Mouse (Mus musculus) heart, adult 9 months (tissue): ENCODE measurements around the gene Sstr5.

ENCODE experiments used
- DNase-seq, 2 experiments: peaks; one replicate each; pipeline ENCODE4 v3.0.0; 2022; ENCODE audit warnings: low spot score in 2 of 2

The Sstr5 gene

DNA sequence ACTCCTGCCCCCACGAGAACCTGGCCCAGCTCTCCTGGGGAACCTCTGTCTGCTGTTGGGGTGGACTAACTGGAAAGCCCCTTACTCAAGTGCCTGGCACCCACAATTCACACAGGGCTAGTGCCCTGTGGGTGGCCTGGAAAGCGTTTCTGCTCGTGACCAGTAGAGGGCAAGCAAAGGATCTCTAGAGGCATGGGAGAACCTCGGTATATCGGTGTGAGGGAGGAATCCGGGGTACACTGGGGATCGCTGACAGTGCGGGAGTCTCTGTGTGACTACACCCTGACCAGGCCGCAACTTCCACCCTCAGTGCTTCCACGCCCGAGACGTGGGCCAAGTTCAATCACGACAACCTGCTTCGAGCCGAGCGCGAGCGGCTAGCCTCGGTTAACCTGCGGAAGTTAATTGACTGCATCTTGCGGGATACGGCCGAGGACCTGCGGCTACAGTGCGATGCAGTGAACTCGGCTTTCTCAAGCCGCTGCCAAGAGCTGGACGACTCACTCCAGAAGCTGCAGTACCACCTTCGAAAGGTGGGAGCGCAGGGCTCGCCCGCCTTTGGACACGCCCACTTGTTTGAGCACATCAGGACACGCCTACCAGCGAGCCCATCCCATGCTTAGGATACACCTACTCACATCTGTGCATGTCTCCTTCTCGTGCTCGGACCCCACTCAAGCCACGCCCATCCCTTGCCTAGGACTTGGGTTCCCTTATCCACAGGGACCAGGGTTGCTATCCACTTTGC, 22.6 kb downstream of the Sstr5 start:
- no peak for DNase-seq

DNA sequence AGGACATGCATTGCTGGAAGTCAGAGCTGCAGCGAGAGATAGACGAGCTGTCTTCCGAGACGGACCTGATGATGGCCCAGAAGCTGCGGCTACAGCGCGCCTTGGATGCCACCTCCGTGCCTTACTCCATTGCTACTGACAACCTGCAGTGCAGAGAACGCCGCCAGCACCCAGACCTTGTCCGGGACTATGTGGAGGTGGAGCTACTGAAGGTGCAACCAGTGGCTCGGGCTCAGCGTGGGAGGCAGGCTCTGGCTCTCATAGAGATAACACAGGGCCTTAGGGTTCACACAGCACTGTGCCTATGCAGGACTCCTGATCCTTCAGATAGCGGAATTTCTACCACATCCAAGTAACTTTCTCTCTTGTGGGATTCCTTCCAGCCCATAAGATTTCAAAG, 25.0 kb downstream of the Sstr5 start:
- DNase-seq = no peak

DNA sequence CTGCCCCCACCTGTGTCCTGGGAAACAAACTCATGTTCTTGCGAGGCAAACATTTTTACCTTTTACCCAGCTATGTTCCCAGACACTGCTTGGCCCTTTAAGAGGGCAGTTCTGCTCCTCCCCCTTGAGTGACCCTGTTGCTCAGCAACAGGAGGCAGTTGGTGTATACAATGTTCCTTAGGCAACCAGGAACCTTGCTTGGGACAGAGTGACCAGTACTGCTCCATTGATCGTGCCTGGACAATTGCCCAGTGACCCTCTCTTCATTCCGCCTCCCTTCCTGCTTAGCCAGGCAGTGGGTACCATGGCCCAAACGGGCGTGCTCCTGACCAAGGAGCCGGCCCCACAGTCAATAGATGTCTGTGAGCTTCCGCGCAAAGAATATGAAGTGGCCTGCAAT, 25.7 kb downstream of the Sstr5 start:
- DNase-seq = no peak

DNA sequence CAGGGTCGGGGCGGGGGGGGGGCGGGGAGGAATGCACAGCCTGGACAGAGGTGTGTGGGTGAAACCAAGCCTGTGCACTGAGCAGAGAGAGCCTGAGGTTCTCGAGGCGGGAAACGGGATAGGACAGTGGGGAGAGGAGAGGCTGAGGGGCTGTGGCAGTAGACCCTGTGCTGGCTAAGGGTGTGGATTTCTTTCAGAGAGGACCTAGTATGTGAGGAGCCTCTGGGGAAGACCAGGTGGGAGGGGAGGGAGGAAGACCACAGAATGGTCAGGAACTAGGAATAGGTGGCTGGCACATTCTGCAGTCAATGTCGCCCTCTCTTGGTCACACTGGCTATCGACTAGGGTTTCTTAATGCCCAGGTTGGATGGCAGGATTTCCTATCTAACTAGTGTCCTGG, 27.3 kb downstream of the Sstr5 start:
- DNase-seq = peak in 1 of 2 experiments; percentile 43

DNA sequence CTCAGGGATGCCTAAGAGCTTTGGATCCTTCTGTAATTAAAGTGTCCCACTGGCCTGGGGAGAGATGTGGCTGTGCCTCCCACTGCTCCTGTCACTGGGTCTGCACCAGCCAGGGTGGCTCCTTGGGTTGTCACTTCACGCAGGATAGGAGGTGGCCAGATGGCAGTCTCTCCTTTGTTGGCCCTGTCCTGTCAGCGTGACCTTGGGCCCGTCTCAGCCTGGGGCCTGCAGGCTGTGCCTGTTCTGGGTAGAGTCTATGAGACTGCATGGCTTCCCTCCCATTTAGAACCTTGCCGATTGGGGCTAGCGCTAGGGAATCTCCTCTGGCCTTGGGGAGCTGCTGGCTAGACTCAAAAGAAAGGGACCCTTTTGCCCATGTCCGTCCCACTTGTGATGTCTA, 28.8 kb downstream of the Sstr5 start:
- DNase-seq = no peak

DNA sequence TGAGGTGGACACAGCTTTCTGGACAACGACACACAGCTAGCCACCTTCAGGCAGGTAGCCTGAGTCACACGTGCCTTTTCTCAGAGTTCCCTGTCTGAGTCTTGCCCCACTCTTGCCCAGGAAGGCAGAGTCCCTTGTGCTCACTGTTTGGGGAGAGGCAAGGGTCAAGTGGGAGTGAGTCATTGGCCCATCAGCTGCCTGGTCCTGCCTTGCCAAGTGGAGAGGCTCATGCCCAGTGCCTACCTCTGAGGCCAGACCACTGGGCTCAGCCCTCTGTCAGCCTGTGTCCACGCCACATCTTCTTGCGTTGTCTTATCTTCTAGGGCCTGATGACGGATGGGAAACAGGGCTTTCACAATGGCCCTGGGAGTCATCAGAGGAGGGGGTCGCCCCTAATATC, 29.3 kb downstream of the Sstr5 start:
- DNase-seq = no peak

DNA sequence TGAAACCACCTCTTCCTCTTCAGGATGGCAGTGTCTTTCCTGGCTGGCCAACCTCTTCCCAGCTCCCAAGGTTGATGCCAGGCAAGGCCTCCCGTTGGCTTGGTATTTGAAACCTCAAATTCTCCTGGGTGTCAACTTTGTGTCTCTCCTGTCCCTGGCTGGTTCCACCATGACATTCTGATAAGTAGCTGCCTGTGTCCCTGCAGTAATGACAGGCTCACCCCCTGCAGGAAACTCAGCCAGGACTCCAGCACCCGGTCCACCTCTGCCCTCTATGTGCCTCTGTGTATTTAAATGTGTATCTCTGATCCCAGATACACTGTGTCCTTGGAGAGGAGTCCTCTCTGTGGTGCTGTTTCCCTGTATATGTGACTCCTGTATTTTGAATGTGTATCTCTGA, 30.8 kb downstream of the Sstr5 start:
- no peak for DNase-seq

DNA sequence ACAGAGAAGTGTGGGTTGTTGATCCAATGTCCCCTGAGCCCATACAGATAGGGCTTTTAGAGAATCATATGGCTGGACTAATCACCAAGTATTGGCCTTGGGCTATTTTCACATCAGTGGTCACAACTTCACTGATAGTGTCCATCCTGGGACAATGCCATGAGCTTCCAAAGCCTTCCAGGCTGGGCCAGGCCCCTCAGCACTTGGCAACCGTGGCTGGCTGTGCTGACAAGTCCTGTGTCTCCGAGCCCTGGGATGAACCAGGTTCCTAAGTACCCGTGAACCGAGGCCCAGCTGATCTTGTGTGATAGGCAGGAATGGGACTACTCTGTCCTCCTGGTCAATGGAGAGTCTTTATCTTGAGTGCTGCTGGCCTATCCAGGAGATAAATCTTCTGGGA, 33.0 kb downstream of the Sstr5 start:
- no peak for DNase-seq

DNA sequence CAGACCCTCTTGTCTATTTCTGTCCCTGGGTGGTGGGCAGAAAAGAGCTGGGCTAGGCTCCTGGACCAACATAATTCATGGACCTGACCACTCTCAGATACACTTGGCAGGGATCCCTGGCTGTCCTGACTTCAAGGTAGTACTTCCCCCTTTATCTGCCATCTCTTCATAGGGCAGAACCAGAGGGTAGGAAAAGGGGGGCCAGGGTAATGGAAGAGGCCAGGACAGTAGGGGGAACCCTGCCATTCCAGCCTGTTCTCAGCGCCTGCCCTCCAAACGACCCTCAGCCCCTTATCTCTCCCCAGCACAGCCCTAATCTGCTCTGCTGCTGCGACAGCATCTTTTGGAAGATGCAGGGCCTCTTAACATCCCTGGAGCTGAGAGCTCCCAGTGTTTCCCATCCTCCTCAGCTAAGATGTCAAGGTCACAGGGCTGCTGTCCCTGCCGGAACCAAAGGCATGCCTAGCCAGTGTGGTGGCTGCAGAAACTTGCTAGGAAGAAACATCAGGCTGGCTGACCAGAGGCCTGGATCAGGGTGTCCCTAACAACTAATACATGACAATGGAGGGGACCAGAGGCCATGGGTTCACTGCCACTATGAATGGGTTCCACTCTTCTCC, 33.7 kb downstream of the Sstr5 start:
- DNase-seq = no peak

DNA sequence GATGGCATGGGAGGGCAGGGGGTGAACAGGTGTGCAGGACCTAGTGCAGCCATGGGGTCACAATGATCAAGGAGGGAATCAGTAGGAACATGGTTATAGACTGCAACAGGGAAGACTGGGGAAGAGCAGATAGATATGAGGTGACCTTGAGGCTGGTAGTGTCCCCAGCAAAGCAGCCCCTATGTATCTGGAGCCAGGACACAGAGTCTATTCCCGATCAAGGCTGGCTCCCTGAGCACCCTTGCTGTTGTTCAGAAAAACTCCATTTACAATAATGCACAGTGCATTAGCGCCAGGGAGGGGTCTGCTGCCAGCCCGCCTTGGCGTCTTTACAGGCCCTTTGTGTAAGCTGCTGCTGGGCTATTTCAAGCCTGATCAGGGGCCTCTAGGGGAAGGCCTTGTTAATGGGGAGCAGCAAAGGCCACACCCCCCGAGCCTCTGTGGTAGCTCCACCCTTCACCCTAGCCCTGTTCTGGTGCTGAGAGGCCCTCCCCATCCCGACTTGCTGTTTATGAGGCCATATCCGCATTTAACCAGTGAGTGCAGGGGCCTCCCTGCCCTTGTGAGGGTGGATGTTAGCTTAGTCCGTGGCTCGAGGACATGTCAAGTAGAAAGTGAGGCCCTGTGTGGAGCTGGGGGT, 34.7 kb downstream of the Sstr5 start:
- DNase-seq = peak in 1 of 2 experiments; percentile 24

DNA sequence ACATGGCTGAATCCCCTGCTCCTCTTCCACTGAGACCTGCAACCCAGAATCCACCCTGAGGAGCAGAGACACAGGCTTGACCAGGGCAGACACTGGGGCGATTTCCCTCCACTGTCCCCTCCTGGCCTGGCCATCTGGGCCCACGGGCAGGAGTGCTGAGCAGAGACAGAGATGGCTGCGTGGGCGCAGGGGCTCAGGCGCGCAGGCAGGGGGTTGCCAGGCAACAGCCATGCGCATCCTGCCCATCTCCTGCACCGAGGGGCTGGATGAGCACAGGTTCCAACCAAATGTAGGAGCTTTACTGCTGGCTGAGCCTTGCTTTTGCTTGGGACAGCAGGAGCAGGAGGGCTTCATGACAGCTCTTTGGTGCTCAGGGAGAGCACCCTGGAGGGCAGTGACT, 40.5 kb downstream of the Sstr5 start:
- DNase-seq = no peak

DNA sequence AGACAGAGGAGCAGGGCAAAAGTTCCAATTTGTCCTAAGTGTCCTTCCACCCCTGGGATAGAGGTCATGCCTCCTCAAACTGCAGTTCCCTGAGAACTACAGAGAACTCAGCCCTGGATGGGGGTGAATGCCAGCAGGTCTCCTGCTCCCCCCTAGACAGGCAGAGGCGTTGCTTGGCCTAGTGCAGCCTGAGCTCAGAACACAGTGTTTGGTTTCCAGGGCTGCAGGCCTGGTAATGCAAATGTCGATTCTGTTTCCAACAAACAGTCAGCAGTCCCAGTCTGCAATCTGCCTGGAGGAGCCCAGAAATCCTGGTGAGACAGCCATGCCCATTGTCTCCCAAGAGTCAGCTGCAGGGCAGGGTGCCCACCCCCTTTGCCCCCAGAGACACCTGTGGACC, 42.8 kb downstream of the Sstr5 start, which contains the start of gene Tekt4:
Gene Tekt4 (plus strand): TSS at position 344 of the 400 bp plus-strand sequence.
- DNase-seq = no peak

DNA sequence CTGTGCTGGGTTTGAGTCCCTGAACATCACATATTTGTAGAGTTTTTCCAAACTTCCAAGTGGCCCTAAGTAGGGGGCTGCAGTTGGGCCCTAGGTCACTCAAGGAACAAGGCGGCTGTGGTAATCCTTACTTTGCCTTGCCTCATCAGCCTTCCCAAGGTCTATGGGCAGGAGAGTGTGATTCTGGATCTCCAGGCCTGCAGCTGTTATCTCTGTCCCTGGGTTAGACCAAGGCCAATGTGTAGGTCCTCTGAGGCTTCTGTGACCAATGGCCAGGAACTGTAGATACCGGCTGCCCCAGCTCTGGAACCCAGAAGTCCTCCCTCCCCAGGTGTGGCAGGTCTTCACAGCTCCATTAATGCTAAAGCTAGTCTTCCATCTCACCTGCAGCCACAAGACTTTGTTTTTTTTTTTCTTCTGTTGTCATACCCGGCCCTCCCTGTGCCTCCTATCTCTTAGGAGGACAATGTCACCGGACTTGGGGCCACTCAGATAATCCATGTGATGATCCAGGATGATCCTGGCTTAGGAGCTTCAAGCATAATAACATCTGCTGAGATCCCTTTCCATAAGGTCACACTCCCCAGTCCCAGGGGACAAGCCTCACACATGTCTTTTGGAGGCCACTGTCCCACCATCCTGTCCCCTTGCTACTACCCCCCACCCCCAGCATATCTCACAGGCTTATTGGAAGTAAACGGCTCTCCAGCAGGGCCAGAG, 44.7 kb downstream of the Sstr5 start:
- DNase-seq = no peak

DNA sequence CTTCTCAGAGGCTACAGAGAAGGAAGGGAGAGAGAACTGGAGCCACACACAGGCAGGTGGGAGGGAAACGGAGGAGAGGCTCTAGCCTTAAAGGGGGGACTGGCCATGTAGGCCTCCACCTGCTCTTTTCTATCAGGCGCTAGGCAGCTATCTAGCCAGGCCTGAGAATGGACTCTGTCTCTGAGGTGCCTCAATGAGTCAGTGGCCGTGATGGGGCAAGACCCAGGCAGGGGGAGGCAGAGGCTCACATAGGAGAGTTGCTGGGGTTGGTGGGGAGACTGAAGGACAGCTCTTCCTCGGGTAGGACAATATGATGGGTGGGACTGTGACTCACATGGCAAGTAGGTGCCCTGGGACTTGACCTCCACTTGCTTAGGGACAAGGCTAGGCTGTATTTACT, 46.8 kb downstream of the Sstr5 start:
- no peak for DNase-seq

DNA sequence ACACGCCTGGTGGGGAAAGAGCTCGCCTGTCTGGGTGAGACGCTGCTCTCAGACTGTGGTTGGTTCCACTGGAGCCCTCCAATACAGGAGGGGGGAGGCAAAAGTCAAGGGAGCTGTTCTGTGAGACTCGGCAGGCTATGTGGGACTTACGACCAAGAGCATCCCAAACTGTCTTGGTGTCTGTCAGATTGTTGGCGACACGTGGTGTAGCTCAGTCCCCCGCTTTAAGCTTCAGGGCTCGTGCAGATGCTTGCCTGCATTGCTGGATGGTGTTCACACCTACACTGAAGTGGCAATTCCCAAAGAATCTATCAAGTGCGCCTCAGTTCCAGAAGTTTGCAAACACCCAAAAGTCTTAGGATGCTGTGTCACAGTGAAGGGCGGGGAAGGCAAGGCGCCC, 49.2 kb downstream of the Sstr5 start:
- DNase-seq = no peak

DNA sequence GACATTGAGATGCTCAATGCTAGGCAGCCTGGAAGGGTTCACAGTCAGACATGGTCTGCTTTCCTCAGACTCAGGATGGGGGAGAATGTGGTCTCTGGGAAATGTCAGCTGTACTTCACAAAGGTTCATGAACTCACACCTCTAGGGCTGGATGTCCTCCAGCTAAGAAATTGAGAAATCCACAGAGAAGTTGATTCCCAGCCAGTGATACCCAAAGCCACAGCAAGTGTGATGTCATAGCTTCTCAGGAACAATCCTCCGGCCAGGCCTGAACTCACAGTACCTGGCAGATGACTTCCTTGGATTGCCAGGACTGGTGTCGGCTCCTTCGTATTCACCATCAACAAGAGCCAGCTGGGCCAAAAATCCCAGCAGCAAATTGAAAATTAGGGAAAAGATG, 51.2 kb downstream of the Sstr5 start:
- no peak for DNase-seq

DNA sequence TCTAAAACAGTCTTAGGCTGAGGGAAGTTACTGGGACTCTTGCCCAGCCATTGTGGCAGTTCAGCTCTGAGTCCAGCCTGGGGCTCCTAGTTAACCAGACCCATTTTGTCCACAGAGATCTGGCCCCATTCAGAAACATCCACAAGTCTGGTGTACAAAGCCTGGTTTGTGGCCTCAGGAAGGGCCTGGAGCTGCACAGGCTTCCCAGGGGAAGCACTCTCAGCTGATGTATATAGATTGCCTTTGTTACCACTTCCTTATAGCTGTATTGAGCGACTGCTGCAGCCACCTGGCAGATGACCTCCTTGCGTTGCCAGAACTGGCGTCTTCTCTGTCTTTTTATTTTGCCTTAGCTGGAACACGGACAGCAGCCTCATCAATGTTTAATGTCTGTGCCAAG, 52.0 kb downstream of the Sstr5 start:
- DNase-seq = no peak

DNA sequence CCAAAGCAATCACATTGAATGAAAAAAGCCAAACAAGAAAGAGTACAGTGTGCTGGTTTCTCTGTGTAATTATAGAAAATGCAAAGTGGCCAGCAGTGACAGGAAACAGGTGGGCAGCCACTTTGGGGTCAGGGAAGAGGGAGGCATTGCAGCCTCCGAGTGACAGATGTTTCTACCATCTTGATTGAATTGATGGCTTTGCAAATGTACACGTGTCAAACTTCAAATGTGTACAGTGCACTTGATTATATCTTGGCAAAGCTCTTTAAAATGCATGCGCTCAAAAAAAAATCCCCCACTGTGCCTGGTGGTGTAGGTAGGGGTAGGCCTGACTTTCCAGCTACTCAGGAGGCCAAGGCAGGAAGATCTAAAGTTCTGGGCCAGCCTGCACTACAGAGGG, 54.2 kb downstream of the Sstr5 start:
- DNase-seq = no peak

DNA sequence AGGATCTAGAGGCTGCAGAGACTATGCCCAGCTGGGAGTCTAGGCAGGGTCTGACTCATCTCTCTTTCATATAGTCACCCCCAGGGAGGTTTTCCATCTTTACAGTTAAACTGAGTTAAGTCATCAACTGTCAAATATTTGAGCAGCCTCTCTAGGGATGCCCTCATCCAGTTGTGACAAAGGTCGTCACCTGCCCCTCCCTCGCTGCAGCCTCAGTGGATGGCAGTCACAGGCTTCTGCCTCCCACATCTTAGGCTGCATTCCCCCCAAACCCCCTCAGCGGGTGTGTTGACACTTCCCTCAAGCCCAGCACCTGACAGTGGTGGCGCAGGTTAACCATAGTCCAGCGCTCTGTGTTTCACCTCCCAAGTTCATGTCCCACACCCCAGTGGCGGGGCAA, 55.7 kb downstream of the Sstr5 start:
- DNase-seq = no peak
